In the genomic region with DNA sequence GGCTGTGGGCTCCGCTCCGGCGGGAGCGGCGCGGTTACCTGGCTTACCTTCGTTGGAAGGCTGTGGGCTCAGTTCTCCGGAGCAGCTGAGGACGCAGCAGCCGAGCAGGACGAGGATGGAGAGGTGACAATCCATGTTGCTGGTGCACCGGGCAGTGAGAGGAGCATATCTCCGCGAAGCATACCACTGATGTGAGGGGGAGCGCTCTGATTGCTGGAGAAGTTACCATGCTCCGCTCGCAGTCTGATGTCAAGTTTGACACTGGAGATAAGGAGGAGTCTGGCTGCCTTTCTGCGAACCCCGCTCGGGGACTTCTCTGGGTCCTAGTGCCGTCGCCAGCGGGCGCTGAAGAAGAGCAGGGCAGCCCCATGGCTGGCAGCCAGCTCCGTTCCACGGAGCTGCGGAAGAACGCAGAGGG, we compare ENCODE assay signal across 8 mouse cellular contexts. TPM values are rescaled to one million over a fixed set of nuclear protein-coding genes. Genes with fewer than 3 reads are reported as not detected.
DNase-seq lines count a peak whose midpoint lies in the region; ATAC-seq lines count a peak whose summit lies in the region.

Epha3 (minus strand) TSS at position 263 of the 418 bp plus-strand sequence.

- no peaks in the 10 kb centered on the region for H3K9me3 ChIP-seq in neural tube, embryonic 14.5 days (ENCODE audit: control insufficient read depth, low read length)

- peak within 1 kb of the TSS; percentile 62 for H3K27ac ChIP-seq in neural tube, embryonic 14.5 days (ENCODE audit: low read depth, low read length)

- ATAC-seq in hematopoietic stem cell, adult 5-6 weeks (replicated peaks in 1 of 2; ENCODE audit: insufficient read depth in 1 of 2, low FRiP score in 2 of 2, low TSS enrichment in 1 of 2, low read depth in 1 of 2, poor library complexity in 2 of 2, severe bottlenecking in 2 of 2): peak; percentile 83 to 94
- ATAC-seq in neural tube, embryonic 14.5 days (ENCODE audit: low read depth): peak; percentile 87

- peak within 1 kb of the TSS; percentile 64 for H3K4me3 ChIP-seq in neural tube, embryonic 14.5 days (ENCODE audit: low read depth, low read length)

- H3K9ac ChIP-seq in neural tube, embryonic 14.5 days (replicated peaks; ENCODE audit: low read depth, low read length): peak within 1 kb of the TSS; percentile 62

- under 1% methylated on average over 28 of the region's 28 CpGs for WGBS in neural tube, embryonic 14.5 days

- no peaks in the 10 kb centered on the region for H3K36me3 ChIP-seq in neural tube, embryonic 14.5 days (ENCODE audit: control insufficient read depth, insufficient read depth, low read length)

- peak within 1 kb of the TSS; percentile 83 for H3K4me2 ChIP-seq in neural tube, embryonic 14.5 days (ENCODE audit: low read depth, low read length)

- no peaks in the 10 kb centered on the region for H3K27me3 ChIP-seq in neural tube, embryonic 14.5 days (ENCODE audit: control insufficient read depth, insufficient read depth, low read length)

- H3K4me1 ChIP-seq in neural tube, embryonic 14.5 days (ENCODE audit: control insufficient read depth, insufficient read depth, low read length): no peaks in the 10 kb centered on the region

- DNase-seq in R1 (ENCODE audit: low read depth, low spot score): peak; percentile 70
- peak; percentile 90 for DNase-seq in cerebellum, adult 9-11 months
- DNase-seq in frontal cortex, postnatal 10 days (ENCODE audit: low spot score in 2 of 2): peak; percentile 57 to 81
- peak; percentile 72 to 81 for DNase-seq in layer of hippocampus, adult 8-10 months (ENCODE audit: low spot score in 2 of 2)
- DNase-seq in lung, adult 18-20 months: peak; percentile 47 to 58
- DNase-seq in thymus, postnatal 25 days: peak; percentile 8

RNA-seq across cellular contexts. Expression of gene Epha3, which starts in this region (rescaled TPM):
- not detected in 2 replicates for total RNA-seq in hematopoietic stem cell, adult 5-6 weeks (2017)
- 10 to 100 TPM; 13.5 to 17.9 (median 15.4) TPM for total RNA-seq in layer of hippocampus, adult 8-10 months (2022)
- 17.0 and 17.6 TPM in 2 replicates for polyA plus RNA-seq in neural tube, embryonic 14.5 days (2014; fragmentation: Nextera tagmentation; extraction: Ambion mirVana)

Comparison
In these comparisons a context has a peak if more than half of its experiments do, and no peak if none do; other contexts are left out.
1. Peak in every context shown above with its lines: DNase-seq, ATAC-seq, H3K4me3 ChIP-seq and H3K27ac ChIP-seq.
2. RNA of gene Epha3 (total RNA-seq): 13.5 to 17.9 TPM in layer of hippocampus, adult 8-10 months; not detected in hematopoietic stem cell, adult 5-6 weeks; every median in the first group is over 10 times any median in the second.
3. Peak in ATAC-seq in hematopoietic stem cell, adult 5-6 weeks; RNA of the gene not detected or under 1 TPM.
4. DNase-seq: peak in every context shown above with its lines; median percentile 90 in cerebellum, adult 9-11 months; 76 in layer of hippocampus, adult 8-10 months; 70 in R1; 69 in frontal cortex, postnatal 10 days; 52 in lung, adult 18-20 months; 8 in thymus, postnatal 25 days.